Mouse (Mus musculus): Measurements from ENCODE around the gene Mrpl10. TPM values are rescaled to one million over a fixed set of nuclear protein-coding genes. Genes with fewer than 3 reads are reported as not detected.
A peak's percentile ranks its signal among the peaks of the same experiment; 100 is the strongest.

Mrpl10 gene
- polyA plus RNA-seq, 1 experiment from 2014 or later: 59.4 TPM

- WGBS: 1% methylated on average over 36 of the region's 36 CpGs
- ATAC-seq (ENCODE audit: low FRiP score): no peak
- H3K27ac ChIP-seq: no peak overlapping the region
- peaks cover 25% of the 10 kb centered on the region for H3K4me1 ChIP-seq (replicated peaks)
- H3K27me3 ChIP-seq: peaks cover 95% of the 10 kb centered on the region
- peak overlapping the region; percentile 32 for H3K4me3 ChIP-seq
- no peaks in the 10 kb centered on the region for H3K9me3 ChIP-seq
- H3K9ac ChIP-seq: peak overlapping the region; percentile 39; the same call in 1 of the 2 replicates
- H3K4me2 ChIP-seq: peak overlapping the region; percentile 51
- H3K36me3 ChIP-seq: no peaks in the 10 kb centered on the region
Measured at GRCm38 (mm10) chr11:97017696-97018582, 23.4 kb upstream of the Mrpl10 start.

- H3K9me3 ChIP-seq: no peaks in the 10 kb centered on the region
- H3K4me2 ChIP-seq: peak overlapping the region; percentile 51
- WGBS: under 1% methylated on average over 55 of the region's 68 CpGs
- peak overlapping the region; percentile 32 for H3K4me3 ChIP-seq
- H3K4me1 ChIP-seq (replicated peaks): peaks cover 25% of the 10 kb centered on the region
- no peak overlapping the region for H3K27ac ChIP-seq
- H3K36me3 ChIP-seq: no peaks in the 10 kb centered on the region
- H3K27me3 ChIP-seq: peaks cover 95% of the 10 kb centered on the region
- H3K9ac ChIP-seq: peak overlapping the region; percentile 39; the same call in 1 of the 2 replicates
- ATAC-seq (ENCODE audit: low FRiP score): no peak
Measured at GRCm38 (mm10) chr11:97018583-97019344, 22.6 kb upstream of the Mrpl10 start.

GRCm38 (mm10) chr11:97019345-97019708, 22.0 kb upstream of the Mrpl10 start:
- H3K4me1 ChIP-seq (replicated peaks): peaks cover 25% of the 10 kb centered on the region
- H3K27me3 ChIP-seq: peaks cover 95% of the 10 kb centered on the region
- no peak for ATAC-seq (ENCODE audit: low FRiP score)
- 3% methylated on average over 13 of the region's 13 CpGs for WGBS
- H3K36me3 ChIP-seq: no peaks in the 10 kb centered on the region
- no peaks in the 10 kb centered on the region for H3K9me3 ChIP-seq
- H3K27ac ChIP-seq: no peak overlapping the region
- H3K4me2 ChIP-seq: no peak overlapping the region; the same call in 1 of the 2 replicates
- no peak overlapping the region for H3K4me3 ChIP-seq
- no peak overlapping the region for H3K9ac ChIP-seq

- peak overlapping the region; percentile 48 for H3K4me3 ChIP-seq
- H3K9me3 ChIP-seq: no peaks in the 10 kb centered on the region
- no peak overlapping the region for H3K27ac ChIP-seq
- H3K4me1 ChIP-seq (replicated peaks): peaks cover 33% of the 10 kb centered on the region
- H3K4me2 ChIP-seq: peak overlapping the region; percentile 69
- 1% methylated on average over 27 of the region's 27 CpGs for WGBS
- ATAC-seq (ENCODE audit: low FRiP score): no peak
- no peaks in the 10 kb centered on the region for H3K36me3 ChIP-seq
- H3K27me3 ChIP-seq: peaks cover 93% of the 10 kb centered on the region
- no peak overlapping the region; the same call in 1 of the 2 replicates for H3K9ac ChIP-seq
Measured at GRCm38 (mm10) chr11:97021121-97021765, 20.1 kb upstream of the Mrpl10 start.

- Histone ChIP-seq H3K27me3 (peaks cover 86% of the 10 kb centered on the region), H3K9me3 (no peaks in the 10 kb centered on the region), H3K4me2 (peak overlapping the region; percentile 69), H3K27ac (no peak overlapping the region), H3K4me3 (peak overlapping the region; percentile 48), H3K36me3 (no peaks in the 10 kb centered on the region), H3K9ac (peak overlapping the region; percentile 65), H3K4me1 (replicated peaks) (peaks cover 34% of the 10 kb centered on the region)
- peak; percentile 48 for ATAC-seq (ENCODE audit: low FRiP score)
- under 1% methylated on average over 50 of the region's 50 CpGs for WGBS
Measured at GRCm38 (mm10) chr11:97021873-97022484, 19.4 kb upstream of the Mrpl10 start.

GRCm38 (mm10) chr11:97024977-97025376, 16.4 kb upstream of the Mrpl10 start:
- Histone ChIP-seq H3K27ac (no peak overlapping the region), H3K36me3 (no peaks in the 10 kb centered on the region), H3K4me2 (no peak overlapping the region), H3K9ac (no peak overlapping the region), H3K4me3 (no peak overlapping the region), H3K9me3 (no peaks in the 10 kb centered on the region), H3K27me3 (peaks cover 59% of the 10 kb centered on the region), H3K4me1 (replicated peaks) (peaks cover 25% of the 10 kb centered on the region)
- no peak for ATAC-seq (ENCODE audit: low FRiP score)
- 19% methylated on average over 10 of the region's 10 CpGs for WGBS

- WGBS: 1% methylated on average over 17 of the region's 17 CpGs
- Histone ChIP-seq H3K9ac (peak overlapping the region; percentile 49), H3K9me3 (no peaks in the 10 kb centered on the region), H3K27ac (0 out of 2 replicates have a peak overlapping the region, but pooled peaks have one; percentile 10), H3K36me3 (no peaks in the 10 kb centered on the region), H3K4me1 (replicated peaks) (peaks cover 33% of the 10 kb centered on the region), H3K4me2 (peak overlapping the region; percentile 47), H3K27me3 (peaks cover 50% of the 10 kb centered on the region), H3K4me3 (peak overlapping the region; percentile 20; the same call in 1 of the 2 replicates)
- no peak for ATAC-seq (ENCODE audit: low FRiP score)
Measured at GRCm38 (mm10) chr11:97025721-97026344, 15.5 kb upstream of the Mrpl10 start.

- H3K36me3 ChIP-seq: no peaks in the 10 kb centered on the region
- no peaks in the 10 kb centered on the region for H3K9me3 ChIP-seq
- ATAC-seq (ENCODE audit: low FRiP score): peak; percentile 85
- 2% methylated on average over 25 of the region's 25 CpGs for WGBS
- peak within 1 kb of the TSS; percentile 61 for H3K4me3 ChIP-seq
- H3K4me1 ChIP-seq (replicated peaks): peaks cover 19% of the 10 kb centered on the region
- H3K27ac ChIP-seq: peak within 1 kb of the TSS; percentile 85
- peak within 1 kb of the TSS; percentile 71 for H3K4me2 ChIP-seq
- peak within 1 kb of the TSS; percentile 82 for H3K9ac ChIP-seq
- H3K27me3 ChIP-seq: peaks cover 10% of the 10 kb centered on the region
Measured at GRCm38 (mm10) chr11:97029686-97030417, 11.5 kb upstream of the Mrpl10 start, which contains the start of gene Scrn2. TSS of gene Scrn2 (plus strand) at chr11:97029938.

- Histone ChIP-seq H3K9me3 (no peaks in the 10 kb centered on the region), H3K27me3 (peaks cover 4% of the 10 kb centered on the region), H3K27ac (peak overlapping the region; percentile 85), H3K36me3 (no peaks in the 10 kb centered on the region), H3K9ac (peak overlapping the region; percentile 82), H3K4me3 (peak overlapping the region; percentile 61), H3K4me2 (peak overlapping the region; percentile 71), H3K4me1 (replicated peaks) (peaks cover 18% of the 10 kb centered on the region)
- ATAC-seq (ENCODE audit: low FRiP score): no peak
- 25% methylated on average over 15 of the region's 15 CpGs for WGBS
Measured at GRCm38 (mm10) chr11:97030426-97030825, 10.9 kb upstream of the Mrpl10 start.

GRCm38 (mm10) chr11:97031977-97032376, 9.4 kb upstream of the Mrpl10 start:
- Histone ChIP-seq H3K9ac (no peak overlapping the region), H3K27me3 (no peaks in the 10 kb centered on the region), H3K27ac (no peak overlapping the region), H3K4me2 (no peak overlapping the region), H3K4me1 (replicated peaks) (peaks cover 10% of the 10 kb centered on the region), H3K36me3 (no peaks in the 10 kb centered on the region), H3K4me3 (no peak overlapping the region), H3K9me3 (no peaks in the 10 kb centered on the region)
- no peak for ATAC-seq (ENCODE audit: low FRiP score)
- 84% methylated on average over 12 of the region's 12 CpGs for WGBS

- H3K4me3 ChIP-seq: no peak overlapping the region
- 95% methylated on average over 4 of the region's 4 CpGs for WGBS
- no peaks in the 10 kb centered on the region for H3K27me3 ChIP-seq
- peaks cover 10% of the 10 kb centered on the region for H3K4me1 ChIP-seq (replicated peaks)
- 0 out of 2 replicates have a peak overlapping the region, but pooled peaks have one; percentile 19 for H3K9ac ChIP-seq
- H3K9me3 ChIP-seq: no peaks in the 10 kb centered on the region
- no peak overlapping the region for H3K27ac ChIP-seq
- ATAC-seq (ENCODE audit: low FRiP score): no peak
- H3K4me2 ChIP-seq: no peak overlapping the region
- H3K36me3 ChIP-seq: no peaks in the 10 kb centered on the region
Measured at GRCm38 (mm10) chr11:97032499-97032898, 8.9 kb upstream of the Mrpl10 start.

Data from hindbrain, embryonic 13.5 days (tissue).